Mouse (Mus musculus) MEL (cell line): ENCODE results near the gene Mtmr1.

Experiments used
- CHD1 ChIP-seq: IDR thresholded peaks from 2 replicates; pipeline ENCODE4 v1.6.1; 2012; ENCODE audit warnings: low read depth, mild to moderate bottlenecking, inconsistent platforms, low read length, improper control_type of control experiment
- CTCF ChIP-seq, 3 experiments: IDR thresholded peaks in 2 of 3; conservative IDR thresholded peaks in 1 of 3; 2 replicates each; pipeline ENCODE4 v1.5.1; 2011 to 2012; ENCODE audit warnings: low read length in 3 of 3, low read depth in 2 of 3, mild to moderate bottlenecking in 2 of 3, improper control_type of control experiment in 1 of 3, inconsistent platforms in 1 of 3, mixed read lengths in 1 of 3, moderate library complexity in 1 of 3; ENCODE audit not compliant: control insufficient read depth in 1 of 3, insufficient read depth in 1 of 3, poor library complexity in 1 of 3, severe bottlenecking in 1 of 3
- EP300 ChIP-seq, 2 experiments: IDR thresholded peaks; 2 replicates each; pipeline ENCODE4 v1.6.1; 2011; ENCODE audit warnings: improper control_type of control experiment in 2 of 2, low read length in 2 of 2, low read depth in 1 of 2, mild to moderate bottlenecking in 1 of 2
- NRF1 ChIP-seq: IDR thresholded peaks from 2 replicates; pipeline ENCODE4 v1.6.1; 2014; ENCODE audit warnings: low read depth, mild to moderate bottlenecking, inconsistent platforms, low read length, improper control_type of control experiment, moderate library complexity; ENCODE audit not compliant: poor library complexity, insufficient read depth, severe bottlenecking
- POLR2A ChIP-seq, 2 experiments: IDR thresholded peaks; 2 replicates each; pipeline ENCODE4 v1.6.1; 2011 to 2012; ENCODE audit warnings: low read length in 2 of 2, mild to moderate bottlenecking in 2 of 2, control low read depth in 1 of 2, improper control_type of control experiment in 1 of 2, low read depth in 1 of 2, moderate library complexity in 1 of 2; ENCODE audit not compliant: control insufficient read depth in 1 of 2, insufficient read depth in 1 of 2, poor library complexity in 1 of 2
- TCF12 ChIP-seq: IDR thresholded peaks from 2 replicates; pipeline ENCODE4 v1.6.1; 2014; ENCODE audit warnings: low read depth, mild to moderate bottlenecking, inconsistent platforms, low read length, improper control_type of control experiment, moderate library complexity
- USF1 ChIP-seq: IDR thresholded peaks from 2 replicates; pipeline ENCODE4 v1.6.1; 2014; ENCODE audit warnings: low read depth, mild to moderate bottlenecking, inconsistent platforms, low read length, improper control_type of control experiment, moderate library complexity
- ZC3H11A ChIP-seq: IDR thresholded peaks from 2 replicates; pipeline ENCODE4 v1.6.1; 2012; ENCODE audit warnings: low read depth, mild to moderate bottlenecking, inconsistent platforms, low read length, improper control_type of control experiment

DNA sequence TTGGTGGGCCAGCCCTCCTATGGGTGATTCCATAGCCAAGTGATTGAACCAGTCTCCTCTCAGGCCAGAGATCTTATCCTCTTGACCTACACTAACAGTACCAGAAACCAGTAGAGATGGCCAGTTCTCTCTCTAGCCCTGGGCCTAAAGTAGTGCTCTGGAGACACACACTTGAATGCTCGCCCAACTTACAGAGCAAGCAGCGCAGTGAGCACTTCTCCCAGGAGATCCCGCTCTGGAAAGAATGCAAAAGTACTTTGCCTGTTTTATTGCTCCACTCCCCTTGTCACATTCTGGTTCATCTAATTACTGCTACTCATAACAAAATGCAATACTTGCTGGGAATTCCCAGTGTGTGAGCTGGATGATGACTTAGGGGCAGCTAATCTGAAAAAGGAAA is 102.9 kb downstream of the Mtmr1 start:
- TF ChIP-seq CTCF (IDR thresholded peaks at IDR 0.05 in 2 of 3, conservative IDR thresholded peaks at IDR 0.05 in 1 of 3; ENCODE audit: control insufficient read depth in 1 of 3, insufficient read depth in 1 of 3, low read depth in 2 of 3, low read length in 3 of 3, poor library complexity in 1 of 3, severe bottlenecking in 1 of 3): no peak
- TF ChIP-seq USF1: no peak
- no peak for TF ChIP-seq CHD1
- no peak for TF ChIP-seq NRF1
- no peak for TF ChIP-seq POLR2A (IDR thresholded peaks at IDR 0.05; ENCODE audit: control insufficient read depth in 1 of 2, insufficient read depth in 1 of 2, low read depth in 1 of 2, low read length in 2 of 2, poor library complexity in 1 of 2)
- no peak for TF ChIP-seq TCF12
- no peak for TF ChIP-seq EP300 (IDR thresholded peaks at IDR 0.05; ENCODE audit: low read depth in 1 of 2, low read length in 2 of 2)
- no peak for TF ChIP-seq ZC3H11A
